Mouse (Mus musculus) E14TG2a.4 (cell line): ENCODE data around the gene Zic4.

Experiments
- CTCF ChIP-seq: conservative IDR thresholded peaks from 2 replicates; pipeline ENCODE4 v1.5.1; 2014; ENCODE audit warnings: low read length
- NANOG ChIP-seq: IDR thresholded peaks from 2 replicates; pipeline ENCODE4 v1.6.1; 2014; ENCODE audit warnings: borderline replicate concordance, low read length, mixed read lengths
- POU5F1 ChIP-seq: IDR thresholded peaks from 2 replicates; pipeline ENCODE4 v1.6.1; 2014; ENCODE audit warnings: low read length, borderline replicate concordance

DNA sequence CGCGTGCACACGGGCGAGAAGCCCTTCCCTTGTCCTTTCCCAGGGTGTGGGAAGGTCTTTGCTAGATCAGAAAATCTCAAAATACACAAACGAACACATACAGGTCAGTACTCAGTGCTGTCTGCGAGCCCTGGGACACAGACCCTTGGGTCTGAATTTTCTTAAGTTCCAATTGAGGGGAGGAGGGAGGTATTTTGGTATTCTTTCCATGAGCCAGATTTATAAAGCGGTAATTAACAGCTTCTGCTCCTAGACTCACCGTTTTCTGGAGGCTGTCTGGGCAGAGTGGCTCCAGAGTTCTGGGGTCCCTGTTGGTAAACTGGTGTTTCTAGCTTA lies 17.1 kb downstream of the Zic4 start:
- no peak for TF ChIP-seq CTCF
- TF ChIP-seq POU5F1, result no peak
- TF ChIP-seq NANOG, result no peak
